Mouse (Mus musculus) stomach, postnatal 0 days (tissue): ENCODE measurements at regions not wholly inside any gene's neighbourhood (a gene's known extent, or its start where the extent isn't known, plus 50 kb on each side); places are given as distances from the start of the nearest gene placed in this dataset.

Experiments
- ATAC-seq: fragments of 200-750 bp; cut with Nextera tagmentation; 2 replicates; pipeline ENCODE4 v1.8.0; 2017; ENCODE audit not compliant: low FRiP score, low TSS enrichment
- DNase-seq: peaks from one replicate; pipeline ENCODE4 v3.0.0-alpha.2; 2016; ENCODE audit warnings: low spot score
- H3K27ac ChIP-seq: fragments of 300-500 bp; sonication (generic); replicated peaks from 2 replicates; pipeline ENCODE4 v1.5.1; 2014; ENCODE audit warnings: mild to moderate bottlenecking, control low read depth
- H3K27me3 ChIP-seq: fragments of 300-500 bp; sonication (generic); 2 replicates; pipeline ENCODE4 v1.6.1; 2014; ENCODE audit warnings: low read length; ENCODE audit not compliant: control insufficient read depth, insufficient read depth
- H3K36me3 ChIP-seq: fragments of 300-500 bp; sonication (generic); 2 replicates; pipeline ENCODE4 v1.6.1; 2014; ENCODE audit warnings: low read length, mixed read lengths; ENCODE audit not compliant: control insufficient read depth, insufficient read depth
- H3K4me1 ChIP-seq: fragments of 300-500 bp; sonication (generic); replicated peaks from 2 replicates; pipeline ENCODE4 v1.6.1; 2014; ENCODE audit warnings: antibody characterized with exemption; ENCODE audit not compliant: control insufficient read depth, insufficient read depth
- H3K4me2 ChIP-seq: fragments of 300-500 bp; sonication (generic); replicated peaks from 2 replicates; pipeline ENCODE4 v1.6.1; 2014; ENCODE audit warnings: low read depth, mild to moderate bottlenecking, control low read depth, moderate library complexity
- H3K4me3 ChIP-seq: fragments of 300-500 bp; sonication (generic); 2 replicates; pipeline ENCODE4 v1.5.1; 2014; ENCODE audit warnings: low read depth, low read length, control low read depth
- H3K9ac ChIP-seq: fragments of 300-500 bp; sonication (generic); 2 replicates; pipeline ENCODE4 v1.6.1; 2014; ENCODE audit warnings: mild to moderate bottlenecking, low read length, control low read depth, mixed read lengths
- H3K9me3 ChIP-seq: fragments of 300-500 bp; sonication (generic); 2 replicates; pipeline ENCODE4 v1.6.1; 2016; ENCODE audit warnings: low read length; ENCODE audit not compliant: control insufficient read depth
- CTCF ChIP-seq: IDR thresholded peaks from 2 replicates; pipeline ENCODE4 v1.5.1; 2016; ENCODE audit warnings: antibody characterized with exemption, low read depth, mild to moderate bottlenecking, moderate library complexity
- EP300 ChIP-seq: optimal IDR thresholded peaks from 2 replicates; pipeline ENCODE3; 2016; ENCODE audit warnings: antibody characterized with exemption
- WGBS: fragments of 180-500 bp; shearing (Covaris S2); extraction: QIAGEN DNeasy Blood & Tissue Kit; methylation state at CpG from one replicate; pipeline ENCODE4 v1.1.7; 2014; 5-methylcytosine and 5-hydroxymethylcytosine counted together

- H3K4me2 ChIP-seq: no peak overlapping the region
- H3K27me3 ChIP-seq: no peaks in the 10 kb centered on the region
- no peak overlapping the region for H3K4me3 ChIP-seq
- H3K9me3 ChIP-seq: no peaks in the 10 kb centered on the region
- no peaks in the 10 kb centered on the region for H3K4me1 ChIP-seq
- TF ChIP-seq EP300: no peak
- no peak for TF ChIP-seq CTCF
- no peak overlapping the region for H3K27ac ChIP-seq
- DNase-seq (no peak), ATAC-seq (no peak)
- no peaks in the 10 kb centered on the region for H3K36me3 ChIP-seq
- no peak overlapping the region for H3K9ac ChIP-seq
- WGBS: 87% methylated on average over 2 of the region's 2 CpGs
These were observed 145.5 kb upstream of the Zfp618 start for GRCm38 (mm10) chr4:62819889-62820288.

GRCm38 (mm10) chr4:62821288-62821687 is 144.1 kb upstream of the Zfp618 start:
- WGBS: 35% methylated on average over 2 of the region's 2 CpGs
- H3K27me3 ChIP-seq: no peaks in the 10 kb centered on the region
- no peak overlapping the region for H3K9ac ChIP-seq
- DNase-seq (no peak), ATAC-seq (no peak)
- no peaks in the 10 kb centered on the region for H3K36me3 ChIP-seq
- H3K27ac ChIP-seq: no peak overlapping the region
- no peak overlapping the region for H3K4me2 ChIP-seq
- no peak overlapping the region for H3K4me3 ChIP-seq
- no peaks in the 10 kb centered on the region for H3K4me1 ChIP-seq
- TF ChIP-seq EP300 (no peak), CTCF (peak; percentile 42)
- H3K9me3 ChIP-seq: no peaks in the 10 kb centered on the region

GRCm38 (mm10) chr4:62822568-62822967 is 142.8 kb upstream of the Zfp618 start:
- Histone ChIP-seq H3K4me3 (no peak overlapping the region), H3K27ac (no peak overlapping the region), H3K4me1 (no peaks in the 10 kb centered on the region), H3K9me3 (no peaks in the 10 kb centered on the region), H3K36me3 (no peaks in the 10 kb centered on the region), H3K27me3 (no peaks in the 10 kb centered on the region), H3K9ac (no peak overlapping the region), H3K4me2 (no peak overlapping the region)
- whole genome bisulfite sequencing: 38% methylated on average over 7 of the region's 7 CpGs
- TF ChIP-seq CTCF (peak; percentile 75), EP300 (no peak)
- DNase-seq (peak; percentile 77), ATAC-seq (no peak)

DNA sequence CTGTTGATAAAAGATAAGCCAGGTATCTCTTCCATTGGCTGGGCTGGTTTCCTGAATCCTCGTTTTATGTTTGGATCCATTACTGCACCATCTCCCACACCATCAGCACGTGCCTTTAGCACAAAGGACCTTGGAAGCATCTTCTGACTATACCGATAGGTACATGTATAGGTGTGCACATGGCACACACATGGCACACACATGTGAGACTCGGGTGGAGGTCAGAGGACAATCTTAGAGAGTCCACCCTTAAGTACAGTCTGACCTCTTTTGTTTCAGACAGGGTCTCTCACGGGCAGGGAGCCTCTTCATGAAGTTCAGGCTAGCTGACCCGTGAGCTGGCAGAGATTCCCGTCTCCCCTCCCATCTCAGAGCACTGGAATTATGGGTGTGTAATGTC is 142.3 kb upstream of the Zfp618 start:
- DNase-seq (no peak), ATAC-seq (no peak)
- no peaks in the 10 kb centered on the region for H3K36me3 ChIP-seq
- H3K27ac ChIP-seq: no peak overlapping the region
- no peak overlapping the region for H3K4me3 ChIP-seq
- TF ChIP-seq EP300 (no peak), CTCF (no peak)
- no peak overlapping the region for H3K9ac ChIP-seq
- no peaks in the 10 kb centered on the region for H3K4me1 ChIP-seq
- WGBS: 64% methylated on average over 7 of the region's 7 CpGs
- H3K4me2 ChIP-seq: no peak overlapping the region
- H3K9me3 ChIP-seq: no peaks in the 10 kb centered on the region
- H3K27me3 ChIP-seq: no peaks in the 10 kb centered on the region

GRCm38 (mm10) chr4:62823555-62824250 is 141.7 kb upstream of the Zfp618 start:
- H3K4me3 ChIP-seq: no peak overlapping the region
- DNase-seq (no peak), ATAC-seq (no peak)
- H3K36me3 ChIP-seq: no peaks in the 10 kb centered on the region
- H3K27ac ChIP-seq: no peak overlapping the region
- no peak overlapping the region for H3K9ac ChIP-seq
- H3K4me2 ChIP-seq: no peak overlapping the region
- WGBS: 31% methylated on average over 9 of the region's 9 CpGs
- no peak for TF ChIP-seq EP300
- H3K4me1 ChIP-seq: no peaks in the 10 kb centered on the region
- no peaks in the 10 kb centered on the region for H3K27me3 ChIP-seq
- H3K9me3 ChIP-seq: no peaks in the 10 kb centered on the region

GRCm38 (mm10) chr4:62824581-62824980 is 140.8 kb upstream of the Zfp618 start:
- H3K4me1 ChIP-seq: no peaks in the 10 kb centered on the region

More at GRCm38 (mm10) chr4:62824581-62824980, 140.8 kb upstream of the Zfp618 start:
- Histone ChIP-seq H3K27me3 (no peaks in the 10 kb centered on the region), H3K36me3 (no peaks in the 10 kb centered on the region), H3K4me3 (no peak overlapping the region), H3K9ac (no peak overlapping the region), H3K27ac (no peak overlapping the region), H3K4me2 (no peak overlapping the region), H3K9me3 (no peaks in the 10 kb centered on the region)
- WGBS: 86% methylated on average over 10 of the region's 10 CpGs
- ATAC-seq (no peak), DNase-seq (no peak)
- TF ChIP-seq CTCF (no peak), EP300 (no peak)
